Mouse (Mus musculus) left cerebral cortex, postnatal 4 days (tissue): ENCODE results near the gene Adamtsl1. TPM values are rescaled to one million over a fixed set of nuclear protein-coding genes. Genes with fewer than 3 reads are reported as not detected.

Experiments used
- DNase-seq: peaks from one replicate; pipeline ENCODE4 v3.0.0-alpha.2; 2022
- intact Hi-C: fragments of 180-260 bp; cut with DNase I; formaldehyde crosslinking; loops from one replicate; pipeline ENCODE4 v1.15.1; 2025
- total RNA-seq, 2 experiments: library from RNA; stranded (reverse); gene quantifications; 2 replicates each; pipeline ENCODE4 v1.2.3; 2021

The Adamtsl1 gene
- total RNA-seq, 2 experiments from 2014 or later: 12.3 to 12.4 TPM

DNA sequence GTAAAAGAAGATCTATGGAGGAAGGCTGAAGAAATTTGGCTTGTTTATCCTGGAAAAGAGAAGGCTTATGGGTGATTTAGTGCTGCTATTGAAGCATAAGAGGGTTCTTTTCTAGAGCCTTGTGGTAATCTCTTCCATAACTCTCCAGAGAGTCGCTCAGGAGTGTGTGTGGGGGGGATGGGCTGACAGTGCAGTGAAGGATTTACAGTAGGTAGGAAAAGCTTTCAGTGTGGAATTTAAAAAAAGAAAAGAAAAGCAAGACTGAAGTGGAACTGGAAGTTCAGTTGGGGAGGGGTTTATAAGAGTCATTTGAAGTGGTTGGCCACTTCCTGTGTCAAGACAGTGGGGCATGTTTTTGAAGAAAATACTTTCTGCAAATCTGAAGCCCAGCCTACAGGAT is 155.8 kb downstream of the Adamtsl1 start:
- intact Hi-C loops: no loop called here
- no peak for DNase-seq

- no peak for DNase-seq
- intact Hi-C loops: no loop called here
Measured at GRCm38 (mm10) chr4:85672290-85672689, 158.3 kb downstream of the Adamtsl1 start.

DNA sequence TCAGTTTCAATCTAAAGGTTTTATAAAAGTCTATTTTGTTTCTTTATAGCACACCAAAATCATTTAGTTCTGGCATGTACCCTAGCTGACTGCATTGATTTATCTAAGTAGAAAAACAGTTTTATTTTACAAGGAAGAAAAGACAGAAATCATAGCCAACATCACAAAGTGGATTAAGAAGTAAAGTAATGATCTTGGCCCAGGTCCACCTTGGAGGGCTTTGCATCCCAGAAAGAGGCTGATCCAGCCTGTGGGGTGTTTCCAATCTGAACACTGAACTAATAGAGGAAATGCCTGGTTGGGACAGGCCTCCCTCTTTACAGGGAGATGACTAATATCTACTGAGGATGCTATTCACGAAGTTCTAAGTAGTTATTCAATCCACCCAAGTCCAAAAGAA is 163.6 kb downstream of the Adamtsl1 start:
- no peak for DNase-seq
- intact Hi-C loops: no loop called here

GRCm38 (mm10) chr4:85686160-85686559 is 172.2 kb downstream of the Adamtsl1 start:
- intact Hi-C loops: no loop called here
- no peak for DNase-seq

- no peak for DNase-seq
- intact Hi-C loops: no loop called here
Measured at GRCm38 (mm10) chr4:85695237-85695636, 181.3 kb downstream of the Adamtsl1 start.

DNA sequence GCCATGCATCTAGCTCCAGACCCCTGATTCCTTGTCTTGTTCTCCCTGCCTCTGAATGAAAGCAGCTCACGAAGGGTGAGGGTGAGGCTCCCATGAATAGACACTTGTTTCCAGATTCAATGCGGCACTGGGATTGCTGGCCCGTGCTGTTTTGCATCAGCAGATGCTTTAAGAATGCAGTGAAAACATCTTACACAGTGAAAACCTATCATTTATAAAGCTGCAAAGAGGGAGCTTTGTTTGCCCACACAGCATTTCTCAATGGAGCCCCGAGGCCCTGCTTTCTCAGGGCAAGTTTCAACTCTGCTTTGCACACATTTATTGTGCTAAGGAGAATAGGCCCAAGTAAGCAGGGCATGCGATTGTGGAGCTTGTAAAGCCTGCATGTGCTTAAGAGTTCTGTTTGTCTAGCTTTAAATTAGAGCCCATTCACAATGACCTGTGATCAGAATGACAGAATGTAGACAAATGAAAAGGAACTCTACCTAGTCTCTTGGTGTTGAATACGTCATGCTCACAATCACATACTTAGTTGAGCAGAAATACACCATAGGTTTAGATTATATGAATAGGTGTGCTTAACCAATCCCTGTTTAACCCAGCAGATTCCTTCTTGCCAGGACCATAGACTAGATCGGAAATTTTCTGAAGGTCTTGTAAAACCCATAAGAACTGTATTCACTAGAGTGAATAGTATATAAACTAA is 193.5 kb downstream of the Adamtsl1 start:
- intact Hi-C loops: no loop called here
- peak; percentile 4 for DNase-seq

DNA sequence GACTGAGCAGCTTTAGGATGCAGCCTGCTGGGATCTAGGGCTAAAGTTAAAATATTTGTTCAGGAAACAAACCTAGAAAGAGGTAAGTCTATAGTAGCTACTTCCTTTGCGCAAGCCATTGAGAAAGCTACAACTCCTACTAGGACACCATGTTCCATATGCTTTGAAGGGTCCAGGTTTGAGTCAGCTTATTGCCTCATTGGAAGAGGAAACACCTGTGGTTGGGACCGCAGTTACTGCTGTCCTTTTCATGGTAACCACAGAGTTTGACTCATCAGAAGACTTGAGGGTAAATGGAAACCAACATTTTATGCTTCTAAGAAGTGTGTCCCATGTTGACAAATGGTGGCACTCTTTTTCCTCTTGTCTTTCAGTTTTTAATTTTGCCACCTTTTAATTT is 195.7 kb downstream of the Adamtsl1 start:
- no peak for DNase-seq
- intact Hi-C loops: no loop called here

- intact Hi-C loops: no loop called here
- no peak for DNase-seq
Measured at GRCm38 (mm10) chr4:85724999-85725398, 211.0 kb downstream of the Adamtsl1 start.

- DNase-seq: peak; percentile 43
- intact Hi-C loops: no loop called here
Measured at GRCm38 (mm10) chr4:85727731-85728130, 213.8 kb downstream of the Adamtsl1 start.

DNA sequence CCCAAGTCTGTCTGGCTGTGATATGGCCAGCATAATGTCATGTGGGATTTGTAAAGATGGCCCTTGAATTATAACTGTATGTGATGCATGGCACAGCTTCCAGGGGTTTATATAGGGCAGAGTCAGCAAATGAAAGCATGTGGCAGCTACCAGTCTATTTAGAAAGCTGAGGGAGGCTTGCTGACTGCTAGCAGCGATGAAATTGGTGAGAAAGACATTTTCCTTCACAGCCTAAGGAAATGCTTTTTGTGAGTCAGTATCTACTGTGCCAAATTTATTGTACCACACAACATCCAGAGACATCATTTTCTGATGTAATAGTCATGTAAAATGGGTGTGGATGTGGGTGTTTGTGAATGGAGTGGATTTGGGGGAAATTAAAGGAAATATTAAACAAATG is 214.4 kb downstream of the Adamtsl1 start:
- intact Hi-C loops: no loop called here
- no peak for DNase-seq

- intact Hi-C loops: no loop called here
- DNase-seq: no peak
Measured at GRCm38 (mm10) chr4:85740478-85740877, 226.5 kb downstream of the Adamtsl1 start.

DNA sequence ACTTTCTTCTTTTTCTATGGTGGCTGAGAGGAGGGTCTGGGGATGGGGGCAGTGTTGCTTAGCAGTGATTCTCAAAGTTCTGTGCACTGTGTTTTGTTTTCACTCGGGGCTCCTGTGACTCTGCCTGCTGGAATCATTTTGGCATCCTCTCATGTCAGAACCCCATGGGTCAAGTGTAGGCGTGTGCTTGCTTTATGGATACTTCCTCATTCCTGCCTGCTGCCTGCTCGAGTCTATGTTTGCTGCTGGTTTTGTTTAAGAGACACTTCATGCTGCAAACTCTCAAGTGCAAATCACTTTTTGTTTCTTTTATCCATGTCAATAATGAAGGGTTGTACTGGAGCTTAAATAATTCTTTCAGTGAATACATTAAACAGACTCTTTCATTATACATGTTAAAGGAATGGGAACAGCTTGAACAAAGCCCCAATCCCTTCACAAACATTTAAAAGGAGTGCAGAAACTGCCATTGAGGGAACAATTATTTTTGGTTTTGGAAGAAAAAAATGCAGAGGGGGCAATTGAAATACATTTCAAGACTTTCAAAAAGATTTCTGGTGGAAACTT is 227.9 kb downstream of the Adamtsl1 start:
- DNase-seq: no peak
- intact Hi-C loops: no loop called here

DNA sequence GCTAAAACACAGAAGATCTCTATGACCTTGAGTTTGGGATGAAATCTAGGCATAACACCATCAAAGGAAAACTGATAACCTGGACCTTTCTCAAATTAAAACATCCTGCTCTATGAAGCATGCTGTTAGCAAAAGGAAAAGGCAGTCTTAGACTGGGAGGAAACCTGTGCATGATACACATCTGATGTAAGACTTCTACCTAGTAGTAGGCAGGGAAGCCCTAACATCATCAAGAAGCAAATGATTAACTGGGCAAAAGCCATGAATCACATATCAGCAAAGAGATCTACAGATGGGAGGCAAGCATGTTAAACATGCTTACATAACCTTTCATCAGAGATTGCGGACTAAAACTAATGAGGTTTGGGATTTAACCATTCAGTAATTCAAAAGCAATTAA is 229.5 kb downstream of the Adamtsl1 start:
- DNase-seq: no peak
- intact Hi-C loops: no loop called here

DNA sequence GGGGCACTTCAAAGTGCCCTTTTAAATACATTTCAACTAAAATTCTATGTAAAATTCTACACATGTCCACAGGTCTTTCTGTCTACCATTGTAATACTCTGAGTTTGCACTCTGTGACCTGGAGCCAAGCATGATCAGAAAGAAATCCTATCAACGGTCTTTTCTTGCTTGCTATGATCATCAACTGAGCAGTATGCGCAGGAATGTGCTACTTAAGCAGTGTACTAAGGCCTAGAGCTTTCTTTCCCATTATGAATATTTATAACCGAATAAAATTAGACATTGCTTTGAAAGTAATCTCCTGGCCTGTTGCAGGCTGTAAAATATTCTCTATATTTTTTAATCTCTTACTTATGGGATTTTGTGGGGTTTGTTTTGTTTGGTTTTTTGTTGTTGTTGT is 248.7 kb downstream of the Adamtsl1 start:
- intact Hi-C loops: no loop called here
- no peak for DNase-seq

- DNase-seq: no peak
- intact Hi-C loops: no loop called here
Measured at GRCm38 (mm10) chr4:85763161-85764014, 249.4 kb downstream of the Adamtsl1 start.

DNA sequence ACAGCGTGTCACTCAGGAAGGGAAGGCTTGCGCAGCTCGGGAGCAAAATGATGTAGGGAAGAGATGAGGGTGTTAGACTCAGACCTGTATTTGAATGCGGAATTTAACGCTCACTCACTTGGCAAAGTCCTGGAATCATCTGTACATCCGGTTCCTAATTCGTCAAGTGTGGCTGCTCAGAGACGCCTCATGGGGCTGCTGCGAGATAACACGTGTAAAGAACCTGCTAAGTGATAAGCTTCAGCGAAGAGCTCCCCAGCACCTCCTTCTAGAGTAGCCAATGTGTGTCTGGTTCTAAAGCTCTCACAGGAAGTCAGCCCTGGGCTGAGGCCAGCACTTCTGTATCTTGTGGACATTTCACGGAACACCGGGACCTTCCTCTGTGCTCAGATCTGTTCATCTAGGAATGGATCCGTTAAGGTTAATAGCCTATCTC is 250.1 kb downstream of the Adamtsl1 start:
- DNase-seq: peak; percentile 18

DNA sequence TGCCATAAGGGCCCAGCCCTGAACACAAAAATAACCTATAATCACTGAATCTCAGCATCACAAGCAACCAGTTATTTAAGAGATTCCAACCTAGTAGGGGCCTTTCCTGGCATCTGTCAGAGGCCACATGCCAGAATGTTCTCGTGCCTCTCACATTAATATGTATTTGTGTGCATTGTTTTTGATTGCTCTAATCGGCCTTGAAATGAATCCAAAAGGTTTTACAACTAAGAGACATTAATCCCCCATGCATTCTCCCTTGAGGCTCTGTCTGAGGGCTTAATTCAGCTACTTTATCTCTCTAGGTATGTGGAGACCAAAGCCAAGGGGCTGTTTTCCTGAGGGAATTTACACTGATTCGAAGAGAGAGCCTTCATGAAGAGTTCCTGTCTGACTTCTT is 250.5 kb downstream of the Adamtsl1 start:
- peak; percentile 22 for DNase-seq
- intact Hi-C loops: no loop called here

More for the DNA sequence above, 250.1 kb downstream of the Adamtsl1 start:
- intact Hi-C loops: no loop called here

GRCm38 (mm10) chr4:85767666-85768065 is 253.7 kb downstream of the Adamtsl1 start:
- intact Hi-C loops: no loop called here
- DNase-seq: no peak

- intact Hi-C loops: no loop called here
- no peak for DNase-seq
Measured at GRCm38 (mm10) chr4:85768107-85768506, 254.1 kb downstream of the Adamtsl1 start.

- DNase-seq: no peak
- intact Hi-C loops: no loop called here
Measured at GRCm38 (mm10) chr4:85782511-85782910, 268.5 kb downstream of the Adamtsl1 start.

GRCm38 (mm10) chr4:85783768-85784379 is 269.9 kb downstream of the Adamtsl1 start:
- DNase-seq: no peak
- intact Hi-C loops: no loop called here
